Mouse (Mus musculus): Measurements from ENCODE around the gene Speer1.
"Not testable (repeated sequence)": the region's sequence is repeated elsewhere in the genome, so short reads cannot be mapped to it uniquely, and the experiment has no call there.

Gene Speer1

DNA sequence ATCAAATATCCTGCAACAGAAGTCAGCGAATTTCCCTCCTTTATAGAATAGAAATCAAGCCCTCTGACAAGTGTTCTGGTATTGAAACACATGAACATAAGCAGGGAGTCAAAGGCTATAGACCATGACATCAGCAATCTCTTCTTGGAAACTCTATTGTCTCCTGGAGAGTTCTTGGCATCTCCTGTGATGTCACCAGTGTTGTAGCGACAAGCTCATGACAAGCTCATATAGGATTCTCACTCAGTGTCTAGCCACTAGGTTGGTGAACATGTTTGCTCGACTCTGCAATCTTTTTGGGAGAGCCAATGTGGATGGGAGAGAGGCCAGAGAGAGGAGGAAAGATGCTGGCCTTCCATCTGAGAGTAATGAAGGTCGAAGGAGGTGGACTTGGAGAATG is at the start of gene Speer1:
Gene Speer1 (plus strand): TSS at position 301 of the 400 bp plus-strand sequence.
- in situ Hi-C loops (cut with MboI, MseI), result not testable (repeated sequence)
